Mouse (Mus musculus) midbrain, embryonic 14.5 days (tissue): ENCODE measurements around the gene Ccnd3. TPM values are rescaled to one million over a fixed set of nuclear protein-coding genes. Genes with fewer than 3 reads are reported as not detected.

Experiments used
- ATAC-seq: fragments of 200-750 bp; cut with Nextera tagmentation; 2 replicates; pipeline ENCODE4 v1.8.0; 2017; ENCODE audit warnings: moderate number of reproducible peaks, moderate library complexity; ENCODE audit not compliant: low FRiP score, low TSS enrichment
- DNase-seq: peaks from one replicate; pipeline ENCODE4 v3.0.0-alpha.2; 2015
- H3K27ac ChIP-seq: fragments of 300-500 bp; sonication (generic); replicated peaks from 2 replicates; pipeline ENCODE4 v1.5.1; 2014; ENCODE audit warnings: mild to moderate bottlenecking, low read depth, low read length, moderate library complexity
- H3K27me3 ChIP-seq: fragments of 300-500 bp; sonication (generic); 2 replicates; pipeline ENCODE4 v1.6.1; 2014; ENCODE audit warnings: low read length, control low read depth, mixed read lengths; ENCODE audit not compliant: control insufficient read depth, insufficient read depth
- H3K36me3 ChIP-seq: fragments of 300-500 bp; sonication (generic); 2 replicates; pipeline ENCODE4 v1.6.1; 2014; ENCODE audit warnings: low read length, control low read depth; ENCODE audit not compliant: control insufficient read depth, insufficient read depth
- H3K4me1 ChIP-seq: fragments of 300-500 bp; sonication (generic); 2 replicates; pipeline ENCODE4 v1.6.1; 2014; ENCODE audit warnings: mild to moderate bottlenecking, antibody characterized with exemption, low read length, control low read depth; ENCODE audit not compliant: control insufficient read depth, insufficient read depth
- H3K4me2 ChIP-seq: fragments of 300-500 bp; sonication (generic); 2 replicates; pipeline ENCODE4 v1.6.1; 2014; ENCODE audit warnings: mild to moderate bottlenecking, low read length, moderate library complexity
- H3K4me3 ChIP-seq: fragments of 300-500 bp; sonication (generic); replicated peaks from 2 replicates; pipeline ENCODE4 v1.5.1; 2014; ENCODE audit warnings: low read depth, low read length
- H3K9ac ChIP-seq: fragments of 300-500 bp; sonication (generic); replicated peaks from 2 replicates; pipeline ENCODE4 v1.6.1; 2014; ENCODE audit warnings: mild to moderate bottlenecking, low read length, moderate library complexity
- H3K9me3 ChIP-seq: fragments of 300-500 bp; sonication (generic); 2 replicates; pipeline ENCODE4 v1.6.1; 2016; ENCODE audit warnings: low read length, control low read depth, mixed read lengths; ENCODE audit not compliant: control insufficient read depth
- WGBS: fragments of 180-500 bp; shearing (Covaris S2); extraction: QIAGEN DNeasy Blood & Tissue Kit; methylation state at CpG from one replicate; pipeline ENCODE4 v1.1.7; 2014; 5-methylcytosine and 5-hydroxymethylcytosine counted together
- polyA plus RNA-seq: library from polyadenylated mRNA; unstranded; fragments of >200 nt; fragmentation: Nextera tagmentation; extraction: Ambion mirVana; gene quantifications from 2 replicates; pipeline ENCODE4 v1.2.1, GENCODE M21; 2014

The Ccnd3 gene
- polyA plus RNA-seq, 1 experiment from 2014 or later, result 67.3 TPM

- H3K27ac ChIP-seq, result no peak overlapping the region
- no peaks in the 10 kb centered on the region for H3K9me3 ChIP-seq
- no peaks in the 10 kb centered on the region for H3K27me3 ChIP-seq
- ATAC-seq, result no peak
- H3K4me1 ChIP-seq, result peaks cover 10% of the 10 kb centered on the region
- H3K9ac ChIP-seq, result no peak overlapping the region
- H3K36me3 ChIP-seq, result no peaks in the 10 kb centered on the region
- H3K4me2 ChIP-seq, result peak overlapping the region; percentile 57
- peak overlapping the region; percentile 28 for H3K4me3 ChIP-seq
- no peak for DNase-seq
- 63% methylated on average over 2 of the region's 2 CpGs for WGBS
These were observed 715 bp downstream of the Ccnd3 start for GRCm38 (mm10) chr17:47505566-47505965.

- Histone ChIP-seq H3K4me2 (no peak overlapping the region), H3K9me3 (no peaks in the 10 kb centered on the region), H3K4me1 (peaks cover 8% of the 10 kb centered on the region), H3K27ac (no peak overlapping the region), H3K36me3 (no peaks in the 10 kb centered on the region), H3K4me3 (no peak overlapping the region), H3K9ac (no peak overlapping the region), H3K27me3 (no peaks in the 10 kb centered on the region)
- no peak for DNase-seq
- WGBS, result 94% methylated on average over 1 of the region's 1 CpGs
- ATAC-seq, result no peak
These were observed 1.2 kb downstream of the Ccnd3 start for GRCm38 (mm10) chr17:47506042-47506441.

DNA sequence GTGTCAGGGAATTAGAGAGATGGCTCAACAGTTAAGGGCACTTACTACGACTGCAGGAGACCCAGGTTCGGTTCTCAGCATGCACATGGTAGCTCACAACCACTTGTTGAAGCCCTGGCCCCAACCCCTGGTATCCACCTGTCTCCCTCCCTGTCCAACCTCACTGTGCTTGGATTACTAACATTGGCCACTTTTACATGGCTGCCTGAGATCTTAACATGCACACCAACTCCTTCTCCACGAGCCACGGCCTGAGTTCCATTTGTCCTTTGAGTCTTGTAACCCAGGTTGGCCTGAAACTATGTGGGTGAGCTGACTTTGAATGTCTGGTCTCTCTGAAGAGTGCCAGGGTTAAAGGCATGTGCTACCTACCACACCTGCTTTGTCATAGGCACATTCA lies 1.8 kb downstream of the Ccnd3 start:
- DNase-seq (no peak), ATAC-seq (no peak)
- H3K36me3 ChIP-seq, result no peaks in the 10 kb centered on the region
- no peak overlapping the region for H3K4me2 ChIP-seq
- no peaks in the 10 kb centered on the region for H3K27me3 ChIP-seq
- no peak overlapping the region for H3K27ac ChIP-seq
- 0 out of 2 replicates have a peak, but pooled peaks cover 4% of the 10 kb centered on the region for H3K4me1 ChIP-seq
- 90% methylated on average over 4 of the region's 4 CpGs for WGBS
- no peaks in the 10 kb centered on the region for H3K9me3 ChIP-seq
- no peak overlapping the region for H3K4me3 ChIP-seq
- no peak overlapping the region for H3K9ac ChIP-seq

DNA sequence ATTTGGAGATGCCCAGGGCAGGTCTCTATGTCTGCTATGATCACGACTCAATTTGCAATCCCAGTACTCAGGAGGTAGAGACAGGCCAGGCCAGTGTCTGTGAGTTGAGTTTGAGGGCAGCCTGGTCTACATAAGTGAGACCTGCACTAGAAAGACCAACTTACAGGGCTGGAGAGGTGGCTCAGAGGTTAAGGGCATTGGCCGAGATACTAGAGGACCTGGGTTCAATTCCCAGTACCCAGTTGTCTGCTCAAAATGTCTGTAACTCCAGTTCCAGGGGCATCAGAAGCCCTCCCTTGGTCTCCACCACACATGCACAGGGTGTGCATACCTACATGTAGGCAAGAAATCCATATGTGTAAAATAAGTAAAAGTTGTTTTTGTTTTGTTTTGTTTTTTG lies 2.7 kb downstream of the Ccnd3 start:
- Histone ChIP-seq H3K4me1 (0 out of 2 replicates have a peak, but pooled peaks cover 4% of the 10 kb centered on the region), H3K4me3 (no peak overlapping the region), H3K27ac (no peak overlapping the region), H3K9ac (no peak overlapping the region), H3K27me3 (no peaks in the 10 kb centered on the region), H3K4me2 (no peak overlapping the region), H3K36me3 (no peaks in the 10 kb centered on the region), H3K9me3 (no peaks in the 10 kb centered on the region)
- 85% methylated on average over 2 of the region's 2 CpGs for WGBS
- DNase-seq (no peak), ATAC-seq (no peak)

DNA sequence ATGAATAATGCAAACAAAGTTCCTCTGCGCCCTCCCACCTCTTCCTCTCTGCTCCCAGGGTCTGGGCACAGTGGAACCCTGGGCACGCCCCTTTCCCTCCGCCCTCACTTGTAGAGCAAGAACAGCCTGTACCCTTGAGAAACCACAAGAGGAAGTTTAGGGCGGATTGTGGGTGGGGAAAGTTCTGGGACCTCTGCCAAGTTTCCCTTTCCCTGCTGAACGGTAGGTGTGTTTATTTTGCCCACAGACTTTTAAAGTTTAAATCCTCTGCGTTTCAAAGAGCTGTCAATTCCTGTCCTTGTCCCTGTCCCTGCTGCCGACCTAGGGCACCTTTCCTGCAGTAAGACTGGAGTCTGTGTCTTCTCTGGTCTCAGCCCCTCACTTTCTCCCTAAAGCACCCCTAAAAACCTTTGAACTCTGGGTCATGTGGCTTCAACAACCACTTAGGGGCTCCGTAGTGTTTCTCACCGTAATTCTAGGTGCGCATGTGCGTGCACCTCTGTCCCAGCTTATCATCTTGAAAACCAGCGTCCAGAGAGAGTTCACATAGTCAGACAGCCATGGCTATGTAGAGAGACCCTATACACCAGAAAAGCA lies 3.3 kb downstream of the Ccnd3 start:
- 0 out of 2 replicates have a peak, but pooled peaks cover 4% of the 10 kb centered on the region for H3K4me1 ChIP-seq
- H3K36me3 ChIP-seq, result no peaks in the 10 kb centered on the region
- no peak overlapping the region for H3K4me3 ChIP-seq
- WGBS, result 59% methylated on average over 12 of the region's 12 CpGs
- no peak overlapping the region for H3K27ac ChIP-seq
- DNase-seq (peak; percentile 65), ATAC-seq (no peak)
- H3K9me3 ChIP-seq, result no peaks in the 10 kb centered on the region
- H3K4me2 ChIP-seq, result no peak overlapping the region
- H3K9ac ChIP-seq, result no peak overlapping the region
- H3K27me3 ChIP-seq, result no peaks in the 10 kb centered on the region

DNA sequence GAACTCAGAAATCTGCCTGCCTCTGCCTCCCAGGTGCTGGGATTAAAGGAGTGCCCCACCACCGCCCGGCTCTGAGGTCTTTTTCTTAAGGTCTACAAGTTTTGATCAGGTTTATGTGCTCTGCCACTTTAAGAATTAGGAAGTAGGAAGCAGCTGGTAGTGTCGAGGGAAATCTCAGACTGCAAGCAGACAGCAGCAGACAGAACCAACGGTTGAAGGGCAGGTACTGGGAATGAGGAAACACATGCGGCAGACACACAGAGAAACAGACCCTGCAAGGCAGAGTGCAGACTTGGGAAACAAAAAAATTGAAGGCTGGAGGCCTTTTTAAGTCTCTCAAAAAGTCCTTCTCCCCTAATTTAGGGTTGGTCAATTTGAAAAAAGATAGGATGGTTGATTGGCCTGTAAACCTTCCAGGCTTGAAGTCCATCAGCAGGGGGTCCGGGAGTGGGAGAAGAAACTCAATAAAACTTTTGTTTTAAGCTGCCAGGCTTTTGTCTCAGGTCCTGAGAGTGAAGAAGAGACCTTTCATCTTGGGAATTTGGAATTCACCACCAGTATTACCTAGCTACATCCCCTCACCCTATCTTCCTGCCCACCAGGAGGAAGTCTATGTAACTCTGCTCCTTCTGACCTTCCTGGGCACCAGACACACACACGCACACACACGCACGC lies 4.3 kb downstream of the Ccnd3 start:
- 65% methylated on average over 9 of the region's 9 CpGs for WGBS
- DNase-seq (no peak), ATAC-seq (no peak)
- H3K27me3 ChIP-seq, result no peaks in the 10 kb centered on the region
- no peak overlapping the region for H3K4me3 ChIP-seq
- 0 out of 2 replicates have a peak, but pooled peaks cover 4% of the 10 kb centered on the region for H3K4me1 ChIP-seq
- no peak overlapping the region for H3K9ac ChIP-seq
- H3K9me3 ChIP-seq, result no peaks in the 10 kb centered on the region
- H3K27ac ChIP-seq, result no peak overlapping the region
- H3K4me2 ChIP-seq, result no peak overlapping the region
- H3K36me3 ChIP-seq, result no peaks in the 10 kb centered on the region

GRCm38 (mm10) chr17:47511111-47512020 lies 6.5 kb downstream of the Ccnd3 start:
- DNase-seq, result peak; percentile 91
- Histone ChIP-seq H3K4me3 (no peak overlapping the region), H3K36me3 (no peaks in the 10 kb centered on the region), H3K27me3 (no peaks in the 10 kb centered on the region), H3K9ac (no peak overlapping the region), H3K9me3 (no peaks in the 10 kb centered on the region), H3K4me2 (peak overlapping the region; percentile 24), H3K27ac (no peak overlapping the region), H3K4me1 (no peaks in the 10 kb centered on the region)
- WGBS, result 20% methylated on average over 25 of the region's 25 CpGs
- peak; percentile 86 for ATAC-seq

GRCm38 (mm10) chr17:47512956-47513775 lies 8.3 kb downstream of the Ccnd3 start:
- no peak for DNase-seq
- no peak overlapping the region for H3K4me3 ChIP-seq
- H3K4me2 ChIP-seq, result no peak overlapping the region
- no peaks in the 10 kb centered on the region for H3K9me3 ChIP-seq
- WGBS, result 77% methylated on average over 10 of the region's 10 CpGs
- no peaks in the 10 kb centered on the region for H3K27me3 ChIP-seq
- ATAC-seq, result no peak
- no peak overlapping the region for H3K9ac ChIP-seq
- H3K27ac ChIP-seq, result no peak overlapping the region
- H3K4me1 ChIP-seq, result no peaks in the 10 kb centered on the region
- H3K36me3 ChIP-seq, result no peaks in the 10 kb centered on the region
